Mouse (Mus musculus): ENCODE data around the gene Ugt1a6a. TPM values are rescaled to one million over a fixed set of nuclear protein-coding genes. Genes with fewer than 3 reads are reported as not detected.
"Not testable (repeated sequence)": the region's sequence is repeated elsewhere in the genome, so short reads cannot be mapped to it uniquely, and the experiment has no call there.

Ugt1a6a gene
- total RNA-seq, 2 experiments from 2014 or later, result 0.59 to 1.3 TPM

- TF ChIP-seq CTCF (conservative IDR thresholded peaks at IDR 0.05), result peak; percentile 62
- H3K4me3 ChIP-seq; H3K27ac ChIP-seq; DNase-seq (ENCODE audit: low spot score in 2 of 2): not testable (repeated sequence)
Measured at GRCm38 (mm10) chr1:88150133-88150532, 15.5 kb downstream of the Ugt1a6a start.

DNA sequence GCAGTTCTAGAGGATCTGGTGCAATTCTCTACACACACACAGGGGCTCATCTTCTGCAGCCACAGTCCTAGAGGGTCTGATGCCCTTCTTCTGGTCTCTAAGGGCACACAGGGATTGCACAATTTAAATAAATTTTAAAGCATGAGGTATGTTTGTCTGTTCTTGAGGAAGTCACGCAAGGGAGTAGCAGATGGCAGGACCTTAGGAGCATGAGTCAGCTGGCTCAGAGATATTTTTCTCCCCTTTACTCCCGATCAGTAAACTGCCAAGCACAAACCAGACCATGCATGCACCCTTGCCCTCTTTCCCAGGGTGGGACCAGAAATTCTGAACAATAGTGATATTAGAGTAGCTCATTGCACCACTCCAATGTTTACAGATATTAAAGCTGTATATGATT is 23.8 kb downstream of the Ugt1a6a start:
- Histone ChIP-seq H3K27ac (no peak overlapping the region), H3K4me3 (no peak overlapping the region)
- TF ChIP-seq CTCF (conservative IDR thresholded peaks at IDR 0.05), result no peak
- no peak for DNase-seq (ENCODE audit: low spot score in 2 of 2)

DNA sequence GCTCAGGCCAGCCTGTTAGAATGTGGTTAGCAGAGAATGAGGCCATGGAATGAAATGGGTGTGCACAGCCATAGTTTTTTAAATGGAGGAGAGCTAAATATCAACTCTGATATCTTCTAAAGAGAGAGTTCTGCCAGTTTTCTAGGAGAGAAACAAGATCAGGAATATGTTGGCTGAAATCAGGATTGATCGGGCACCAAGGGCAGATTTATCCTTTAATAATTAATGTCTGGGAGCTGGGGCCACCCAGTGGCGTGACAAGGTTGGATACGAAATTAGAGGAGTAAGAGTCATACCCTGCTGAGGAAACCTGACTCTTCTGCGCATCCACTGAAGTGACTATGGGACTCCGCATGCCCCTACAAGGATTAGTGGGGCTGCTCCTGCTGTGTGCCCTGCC is 31.1 kb downstream of the Ugt1a6a start, which contains the start of gene Ugt1a5:
TSS of gene Ugt1a5 (plus strand) at position 302 of the 400 bp plus-strand sequence.
- H3K4me3 ChIP-seq, result no peak within 1 kb of the TSS
- TF ChIP-seq CTCF (conservative IDR thresholded peaks at IDR 0.05), result no peak
- H3K27ac ChIP-seq, result no peak within 1 kb of the TSS
- no peak for DNase-seq (ENCODE audit: low spot score in 2 of 2)

GRCm38 (mm10) chr1:88172190-88172589 is 37.6 kb downstream of the Ugt1a6a start:
- not testable (repeated sequence) for H3K27ac ChIP-seq; DNase-seq (ENCODE audit: low spot score in 2 of 2); H3K4me3 ChIP-seq

DNA sequence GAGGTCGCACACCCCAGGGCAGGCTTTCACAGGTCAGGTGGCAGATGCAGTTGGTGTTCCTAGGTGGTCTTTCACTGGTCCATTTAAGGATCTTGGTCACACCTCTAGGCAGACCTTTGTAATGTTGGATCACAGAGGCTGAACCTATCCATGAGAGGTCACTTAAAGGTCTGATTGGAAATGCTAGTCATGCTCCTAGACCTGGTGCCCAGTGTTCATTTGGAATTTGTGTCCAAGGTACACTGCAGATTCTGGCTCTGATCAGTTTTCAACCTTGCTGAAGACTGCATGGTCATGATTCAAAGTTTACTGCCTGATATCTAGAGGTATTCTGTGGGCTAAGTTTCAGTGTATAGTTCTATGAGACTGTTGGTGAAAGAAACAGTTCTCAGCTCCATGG is 45.0 kb downstream of the Ugt1a6a start:
- DNase-seq (ENCODE audit: low spot score in 2 of 2), result no peak
- TF ChIP-seq CTCF (conservative IDR thresholded peaks at IDR 0.05), result no peak
- Histone ChIP-seq H3K4me3 (no peak overlapping the region), H3K27ac (no peak overlapping the region)

- no peak for DNase-seq (ENCODE audit: low spot score in 2 of 2)
- TF ChIP-seq CTCF (conservative IDR thresholded peaks at IDR 0.05), result no peak
Measured at GRCm38 (mm10) chr1:88186325-88186935, 51.8 kb downstream of the Ugt1a6a start.

GRCm38 (mm10) chr1:88192136-88192535 is 57.5 kb downstream of the Ugt1a6a start:
- no peak overlapping the region for H3K27ac ChIP-seq
- no peak for TF ChIP-seq CTCF (conservative IDR thresholded peaks at IDR 0.05)
- DNase-seq (ENCODE audit: low spot score in 2 of 2), result no peak
- no peak overlapping the region for H3K4me3 ChIP-seq

More at GRCm38 (mm10) chr1:88186325-88186935, 51.8 kb downstream of the Ugt1a6a start:
- no peak overlapping the region for H3K4me3 ChIP-seq
- H3K27ac ChIP-seq, result no peak overlapping the region

- no peak overlapping the region for H3K27ac ChIP-seq
- no peak for TF ChIP-seq CTCF (conservative IDR thresholded peaks at IDR 0.05)
- no peak for DNase-seq (ENCODE audit: low spot score in 2 of 2)
- no peak overlapping the region for H3K4me3 ChIP-seq
Measured at GRCm38 (mm10) chr1:88195687-88196086, 61.1 kb downstream of the Ugt1a6a start.

- TF ChIP-seq CTCF (conservative IDR thresholded peaks at IDR 0.05), result no peak
- Histone ChIP-seq H3K27ac (no peak overlapping the region), H3K4me3 (no peak overlapping the region)
- no peak for DNase-seq (ENCODE audit: low spot score in 2 of 2)
Measured at GRCm38 (mm10) chr1:88197443-88197842, 62.8 kb downstream of the Ugt1a6a start.

DNA sequence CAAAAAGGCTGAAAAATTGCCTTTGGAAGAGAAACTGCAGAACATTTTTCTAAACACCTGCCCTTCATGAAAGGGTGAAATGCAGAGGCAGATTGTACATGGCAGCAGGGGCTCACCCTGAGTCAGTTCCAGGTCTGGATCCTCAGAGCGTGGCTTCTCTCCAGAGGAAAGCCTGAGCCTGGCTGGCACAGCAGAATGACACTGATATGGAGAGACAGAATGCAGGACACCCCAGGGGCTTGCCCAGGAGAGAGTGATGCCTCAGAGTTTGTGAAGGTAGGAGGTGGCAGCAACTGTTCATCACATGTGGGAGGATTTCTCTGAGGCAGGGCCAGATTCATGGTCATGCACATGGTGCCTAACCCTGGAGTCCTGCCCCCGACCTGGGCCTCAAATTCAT is 65.4 kb downstream of the Ugt1a6a start:
- H3K4me3 ChIP-seq, result no peak overlapping the region
- DNase-seq (ENCODE audit: low spot score in 2 of 2), result no peak
- no peak for TF ChIP-seq CTCF (conservative IDR thresholded peaks at IDR 0.05)
- H3K27ac ChIP-seq, result no peak overlapping the region

DNA sequence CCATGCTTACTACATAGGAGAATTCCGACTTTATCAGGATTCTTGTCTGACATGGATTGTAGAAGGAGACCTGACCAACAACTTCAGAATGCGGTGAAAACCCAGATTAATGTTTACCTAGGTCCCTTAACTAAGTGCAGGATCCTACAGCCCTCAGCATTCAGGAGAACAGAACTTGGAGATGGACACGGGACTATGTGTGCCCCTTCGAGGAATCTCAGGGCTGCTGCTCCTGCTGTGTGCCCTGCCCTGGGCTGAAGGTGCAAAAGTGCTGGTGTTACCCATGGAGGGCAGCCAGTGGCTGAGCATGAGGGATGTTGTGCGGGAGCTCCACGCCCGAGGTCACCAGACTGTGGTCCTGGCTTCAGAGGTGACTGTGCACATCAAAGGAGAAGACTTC is 65.8 kb downstream of the Ugt1a6a start, which contains the start of gene Ugt1a2:
TSS of gene Ugt1a2 (plus strand) at position 146 of the 400 bp plus-strand sequence.
- no peak within 1 kb of the TSS for H3K27ac ChIP-seq

DNA sequence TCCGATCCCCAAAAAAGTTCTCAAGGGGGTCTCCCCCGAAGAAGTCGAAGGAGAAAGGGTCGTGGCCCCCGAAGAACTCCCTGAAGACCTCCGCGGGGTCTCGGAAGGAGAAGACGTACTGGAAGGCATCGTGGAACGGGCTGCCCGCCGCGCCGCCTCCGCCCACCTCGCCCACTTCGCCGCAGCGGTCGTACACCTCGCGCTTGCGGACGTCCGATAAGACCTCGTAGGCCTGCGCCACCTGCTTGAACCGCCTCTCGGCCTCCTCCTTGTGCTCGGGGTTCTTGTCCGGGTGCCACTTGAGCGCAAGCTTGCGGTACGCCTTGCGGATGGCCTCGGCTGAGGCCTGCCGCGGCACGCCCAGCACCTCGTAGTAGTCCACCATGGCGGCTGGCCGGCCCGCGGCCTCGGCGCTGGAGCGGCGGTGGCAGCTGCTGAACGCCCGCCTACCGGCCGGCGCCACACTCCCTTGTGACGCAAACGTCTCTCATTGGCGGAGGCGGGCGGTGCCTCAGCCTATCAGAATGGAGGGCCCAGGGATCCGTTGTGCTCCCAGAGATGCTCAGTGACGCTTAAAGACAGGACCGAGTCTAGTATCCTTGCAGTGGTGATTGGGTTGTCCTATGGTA is 70.8 kb downstream of the Ugt1a6a start, which contains the start of gene Dnajb3:
TSS of gene Dnajb3 (minus strand) at position 489 of the 629 bp plus-strand sequence.
- peak; percentile 80 to 84 for DNase-seq (ENCODE audit: low spot score in 2 of 2)
- H3K4me3 ChIP-seq, result peak within 1 kb of the TSS; percentile 74
- H3K27ac ChIP-seq, result peak within 1 kb of the TSS; percentile 85
- TF ChIP-seq CTCF (conservative IDR thresholded peaks at IDR 0.05), result peak; percentile 44

More for the DNA sequence above, 65.8 kb downstream of the Ugt1a6a start, which contains the start of gene Ugt1a2:
- DNase-seq (ENCODE audit: low spot score in 2 of 2), result no peak
- H3K4me3 ChIP-seq, result no peak within 1 kb of the TSS
- no peak for TF ChIP-seq CTCF (conservative IDR thresholded peaks at IDR 0.05)

GRCm38 (mm10) chr1:88206843-88207479 is 72.4 kb downstream of the Ugt1a6a start:
- no peak overlapping the region for H3K4me3 ChIP-seq
- no peak overlapping the region for H3K27ac ChIP-seq
- DNase-seq (ENCODE audit: low spot score in 2 of 2), result no peak
- no peak for TF ChIP-seq CTCF (conservative IDR thresholded peaks at IDR 0.05)
